Mouse (Mus musculus): ENCODE results near the gene Heph.
"Not testable (repeated sequence)": the region's sequence is repeated elsewhere in the genome, so short reads cannot be mapped to it uniquely, and the experiment has no call there.

Gene Heph

DNA sequence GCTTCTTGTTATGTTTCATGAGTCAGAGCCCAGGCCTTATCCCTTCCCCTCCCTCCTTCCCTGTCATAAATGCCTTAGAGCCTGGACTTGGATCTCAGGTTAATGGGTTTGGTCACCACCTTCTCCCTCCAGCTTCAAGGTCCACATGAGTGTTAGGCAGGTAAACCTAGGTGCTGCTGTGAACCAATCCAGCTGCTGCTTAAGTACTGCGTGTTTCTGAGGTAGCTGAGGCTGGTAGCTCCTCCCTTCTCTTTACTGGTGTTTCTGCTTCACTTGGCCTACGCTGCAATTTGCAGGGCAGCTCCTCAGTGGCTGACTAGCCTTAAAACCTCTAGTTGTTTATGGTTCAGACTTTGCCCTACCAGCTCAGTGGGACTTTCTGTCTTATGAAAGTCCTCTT is at the start of gene Heph:
Heph (plus strand) TSS at position 211 of the 400 bp plus-strand sequence.
- ChIA-PET POLR2A (no interaction called here), CTCF (no interaction called here)

DNA sequence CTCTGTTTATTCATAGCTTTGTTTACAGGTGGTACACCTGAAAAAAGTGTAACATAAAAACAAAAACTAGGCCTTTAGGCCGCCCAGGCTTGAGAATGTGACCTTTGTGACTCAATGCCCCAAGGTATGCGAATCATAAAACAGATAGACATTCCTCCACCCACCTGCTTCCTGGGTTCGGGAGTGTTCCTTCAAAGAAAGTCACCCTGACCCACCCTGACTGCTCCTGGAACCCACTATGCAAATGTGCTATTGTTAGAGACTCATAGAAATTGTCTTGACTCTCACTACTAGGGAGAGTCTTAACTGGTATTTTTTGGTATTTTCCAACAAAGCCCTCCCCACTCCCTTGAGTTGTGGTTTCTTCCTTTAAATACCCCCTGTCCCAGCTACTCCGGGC is 39.8 kb upstream of the Heph start:
- POLR2A ChIA-PET, CTCF ChIA-PET: not testable (repeated sequence)

DNA sequence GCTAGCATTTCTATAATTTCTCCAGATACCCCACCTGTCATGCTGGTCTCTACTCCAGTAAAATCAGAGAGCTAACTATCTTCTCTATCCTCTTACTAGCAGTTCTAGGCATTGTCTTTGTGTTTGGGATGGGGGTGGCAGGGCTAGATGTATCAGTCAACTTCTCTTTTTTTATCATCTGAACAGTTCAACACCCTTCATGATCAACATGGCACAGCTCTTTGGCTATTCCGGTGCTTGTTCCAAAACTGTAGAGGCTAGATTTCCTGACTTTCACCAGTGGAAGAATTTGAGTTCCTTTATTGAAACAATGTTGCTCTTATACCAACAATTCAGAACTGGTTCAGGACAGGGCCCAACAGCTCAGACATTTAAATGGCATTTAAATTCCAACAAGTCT is 38.2 kb upstream of the Heph start:
- ChIA-PET CTCF (interaction anchor here in 1 of 4 experiments (0.6 kb wide), 1 partner anchor 249 kb away, joined by 3 read pairs; no protein-coding TSS in a partner anchor), POLR2A (interaction anchor here in 1 of 4 experiments (1.1 kb wide), 1 partner anchor 104 kb away, joined by 3 read pairs; no protein-coding TSS in a partner anchor)

DNA sequence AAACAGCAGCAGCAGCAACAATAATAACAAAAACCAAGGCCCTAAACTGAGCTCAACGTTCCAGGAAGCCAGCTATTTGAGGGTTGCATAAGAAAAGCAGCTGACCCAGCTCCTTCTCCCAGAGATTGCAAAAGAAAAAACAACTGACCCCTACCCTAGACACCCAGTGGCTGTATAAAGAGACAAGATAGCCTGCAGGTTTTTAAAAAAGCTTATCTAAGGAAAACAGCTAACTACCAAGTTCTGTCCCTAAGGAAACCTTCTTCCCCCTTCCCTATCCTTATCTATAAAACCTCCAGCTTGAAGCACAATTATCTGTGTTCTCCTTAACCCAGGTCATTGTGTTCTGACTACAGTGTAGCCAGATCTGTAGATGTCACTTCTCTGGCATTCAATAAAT is 37.4 kb upstream of the Heph start:
- CTCF ChIA-PET: no interaction called here
- POLR2A ChIA-PET: interaction anchor here in 1 of 4 experiments (1.1 kb wide), 1 partner anchor 104 kb away, joined by 3 read pairs; no protein-coding TSS in a partner anchor

DNA sequence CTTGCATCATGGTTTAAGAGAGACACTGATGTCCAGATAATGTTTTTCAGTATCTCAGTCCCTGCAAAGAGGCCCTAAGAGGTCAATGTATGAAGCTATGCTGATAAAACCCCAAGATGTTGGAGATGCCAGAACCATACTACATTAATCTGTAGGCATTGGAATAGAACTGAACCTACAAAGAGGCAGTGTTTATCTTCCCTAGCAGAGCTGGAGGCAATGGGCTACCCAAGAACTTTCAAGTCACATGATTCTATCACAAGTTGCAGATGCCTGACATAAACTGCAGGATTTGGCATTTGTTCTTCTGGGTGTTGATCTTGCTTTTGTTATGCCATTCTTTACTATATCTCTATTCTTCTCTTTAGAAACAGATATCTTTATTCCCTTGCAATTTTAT is 35.8 kb upstream of the Heph start:
- CTCF ChIA-PET: no interaction called here
- POLR2A ChIA-PET: no interaction called here

DNA sequence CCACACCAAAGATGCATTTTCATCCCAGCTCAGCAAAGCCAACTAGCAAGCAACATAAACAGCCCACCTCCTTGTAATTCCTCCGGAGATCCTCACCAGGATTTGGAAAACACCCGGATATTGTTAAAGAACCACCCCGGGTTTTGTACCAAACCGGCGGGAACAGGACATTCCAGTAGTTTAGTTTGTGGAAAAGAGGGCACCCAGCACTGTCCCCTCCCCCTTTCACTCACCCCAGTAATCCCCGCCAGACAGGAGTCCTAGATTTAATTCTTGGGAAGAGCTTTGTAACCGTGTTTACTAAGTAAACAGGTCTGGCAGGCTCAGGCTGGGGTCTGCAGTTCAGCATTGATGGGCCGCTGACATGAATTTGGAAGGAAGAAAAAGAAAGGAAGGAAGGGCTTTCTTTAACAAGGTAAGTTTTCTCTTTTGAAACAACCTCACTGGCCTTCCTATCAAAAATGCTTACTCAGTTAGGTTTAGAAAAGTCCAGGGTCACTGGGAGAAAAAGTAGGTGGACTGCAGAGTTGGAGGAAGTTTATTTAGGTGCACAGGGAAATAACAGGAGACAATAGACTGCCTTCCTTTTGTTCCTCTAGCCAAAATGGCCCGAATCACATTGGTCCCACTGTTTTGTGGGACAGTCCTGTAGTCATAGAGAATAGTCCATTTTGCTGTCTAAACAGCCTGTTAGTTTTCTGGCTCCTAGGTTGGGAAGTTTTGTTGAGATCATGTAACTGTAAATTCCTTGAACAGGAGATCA is 1.2 kb downstream of the Heph start, which contains the start of gene Hsf3:
Hsf3 (minus strand) TSS at position 94 of the 763 bp plus-strand sequence.
- ChIA-PET POLR2A (no interaction called here), CTCF (no interaction called here)

DNA sequence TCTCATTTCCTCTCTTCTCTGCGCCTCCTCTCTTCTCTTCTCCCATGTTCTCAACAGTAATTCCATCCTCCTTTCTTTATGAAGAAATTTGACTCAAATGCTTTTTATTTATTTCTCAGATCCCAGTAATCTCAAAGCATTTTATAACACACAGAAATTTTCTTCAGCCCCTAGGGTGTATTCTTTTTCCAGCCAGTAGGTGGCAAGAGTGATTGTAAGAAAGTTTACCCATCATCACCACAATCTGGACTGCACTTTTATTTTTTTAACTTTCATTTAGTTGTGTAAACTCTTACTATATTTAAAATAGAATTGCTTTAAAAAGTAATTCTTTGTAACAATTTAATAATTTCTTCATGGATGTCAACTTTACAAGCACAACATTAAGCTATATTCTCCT is 46.4 kb downstream of the Heph start:
- ChIA-PET POLR2A (no interaction called here), CTCF (interaction anchor here in 1 of 4 experiments (0.5 kb wide), 1 partner anchor 159 kb away, joined by 3 read pairs; no protein-coding TSS in a partner anchor)

Measured in embryonic stem cell, embryonic (primary cell).